Comparison of ENCODE assay signal across 8 mouse cellular contexts in genomic region chr7:16049576-16049915, GRCm38 (mm10). TPM values are rescaled to one million over a fixed set of nuclear protein-coding genes. Genes with fewer than 3 reads are reported as not detected.
A peak's percentile ranks its signal among the peaks of the same experiment; 100 is the strongest.
DNase-seq lines count a peak whose midpoint lies in the region; ATAC-seq lines count a peak whose summit lies in the region.

No protein-coding gene starts in this region.

- no peaks in the 10 kb centered on the region for H3K9me3 ChIP-seq in forebrain, embryonic 15.5 days
- no peaks in the 10 kb centered on the region for H3K9me3 ChIP-seq in liver, embryonic 15.5 days (replicated peaks)

- H3K4me3 ChIP-seq in forebrain, embryonic 15.5 days, result peak overlapping the region; percentile 89
- H3K4me3 ChIP-seq in liver, embryonic 15.5 days (replicated peaks), result peak overlapping the region; percentile 88

- no peaks in the 10 kb centered on the region for H3K27me3 ChIP-seq in forebrain, embryonic 15.5 days
- H3K27me3 ChIP-seq in liver, embryonic 15.5 days, result no peaks in the 10 kb centered on the region

- H3K4me2 ChIP-seq in forebrain, embryonic 15.5 days (replicated peaks), result peak overlapping the region; percentile 75
- H3K4me2 ChIP-seq in liver, embryonic 15.5 days, result peak overlapping the region; percentile 99

- peak overlapping the region; percentile 97; the same call in 1 of the 2 replicates for H3K9ac ChIP-seq in forebrain, embryonic 15.5 days (replicated peaks)
- H3K9ac ChIP-seq in liver, embryonic 15.5 days, result peak overlapping the region; percentile 95

- WGBS in forebrain, embryonic 15.5 days, result 81% methylated on average over 7 of the region's 7 CpGs
- WGBS in liver, embryonic 15.5 days (ENCODE audit: insufficient replicate concordance), result 50% methylated on average over 7 of the region's 7 CpGs

- H3K27ac ChIP-seq in forebrain, embryonic 15.5 days (replicated peaks), result no peak overlapping the region
- peak overlapping the region; percentile 91 for H3K27ac ChIP-seq in liver, embryonic 15.5 days (replicated peaks)

- H3K4me1 ChIP-seq in forebrain, embryonic 15.5 days, result peaks cover 52% of the 10 kb centered on the region
- H3K4me1 ChIP-seq in liver, embryonic 15.5 days (replicated peaks), result peaks cover 80% of the 10 kb centered on the region

- no peak for ATAC-seq in forebrain, embryonic 15.5 days (replicated peaks)
- no peak for ATAC-seq in liver, embryonic 15.5 days (ENCODE audit: insufficient read depth)

- peak; percentile 90 for DNase-seq in heart, adult 11 months
- no peak for DNase-seq in heart, adult 8-10 months (ENCODE audit: low spot score)
- DNase-seq in A20 (ENCODE audit: low read depth, low spot score), result peak; percentile 90
- no peak for DNase-seq in right cerebral cortex, adult 18-20 months
- no peak for DNase-seq in left cerebral cortex, adult 9 months (ENCODE audit: low spot score in 2 of 2)
- no peak for DNase-seq in urinary bladder, postnatal 4 days (ENCODE audit: low spot score in 2 of 2)

- H3K36me3 ChIP-seq in forebrain, embryonic 15.5 days, result no peaks in the 10 kb centered on the region
- H3K36me3 ChIP-seq in liver, embryonic 15.5 days (replicated peaks), result no peaks in the 10 kb centered on the region; the same call in 1 of the 2 replicates

RNA-seq across cellular contexts. Expression of gene Bicra, which starts 1.8 kb away (rescaled TPM):
- 1 to 10 TPM; 5.7 to 8.6 (median 7.7) TPM for total RNA-seq in heart, adult 8-10 months (2022)
- 10.1 and 10.7 TPM in 2 replicates for polyA plus RNA-seq in forebrain, embryonic 15.5 days (2015; fragmentation: Nextera tagmentation; extraction: Ambion mirVana)
- polyA plus RNA-seq in liver, embryonic 15.5 days (2015; fragmentation: Nextera tagmentation; extraction: Ambion mirVana), result 1.6 and 1.9 TPM in 2 replicates

RNA-seq across cellular contexts. Expression of gene Zfp541, which starts 12.1 kb away (rescaled TPM):
- not detected for total RNA-seq in heart, adult 8-10 months (2022)
- polyA plus RNA-seq in forebrain, embryonic 15.5 days (2015; fragmentation: Nextera tagmentation; extraction: Ambion mirVana), result 0.09 TPM in 1 of 2 replicates, not detected in the other
- polyA plus RNA-seq in liver, embryonic 15.5 days (2015; fragmentation: Nextera tagmentation; extraction: Ambion mirVana), result not detected in 2 replicates

RNA-seq across cellular contexts. Expression of gene Napa, which starts 48.7 kb away (rescaled TPM):
- total RNA-seq in heart, adult 8-10 months (2022), result 100 to 1,000 TPM in 1 of 4 experiments, 10 to 100 TPM in 3; 76.5 to 101 (median 84.9) TPM
- 186 and 200 TPM in 2 replicates for polyA plus RNA-seq in forebrain, embryonic 15.5 days (2015; fragmentation: Nextera tagmentation; extraction: Ambion mirVana)
- 159 and 169 TPM in 2 replicates for polyA plus RNA-seq in liver, embryonic 15.5 days (2015; fragmentation: Nextera tagmentation; extraction: Ambion mirVana)

Comparison
In these comparisons a context has a peak if more than half of its experiments do, and no peak if none do; other contexts are left out.
1. DNase-seq: peak in heart, adult 11 months (single experiment) and A20 (single experiment); none in heart, adult 8-10 months (single experiment), right cerebral cortex, adult 18-20 months (single experiment), left cerebral cortex, adult 9 months (0 of 2) and urinary bladder, postnatal 4 days (0 of 2).